Mouse (Mus musculus): ENCODE results near the gene Dnlz.
"Not testable (repeated sequence)": the region's sequence is repeated elsewhere in the genome, so short reads cannot be mapped to it uniquely, and the experiment has no call there.

The Dnlz gene

DNA sequence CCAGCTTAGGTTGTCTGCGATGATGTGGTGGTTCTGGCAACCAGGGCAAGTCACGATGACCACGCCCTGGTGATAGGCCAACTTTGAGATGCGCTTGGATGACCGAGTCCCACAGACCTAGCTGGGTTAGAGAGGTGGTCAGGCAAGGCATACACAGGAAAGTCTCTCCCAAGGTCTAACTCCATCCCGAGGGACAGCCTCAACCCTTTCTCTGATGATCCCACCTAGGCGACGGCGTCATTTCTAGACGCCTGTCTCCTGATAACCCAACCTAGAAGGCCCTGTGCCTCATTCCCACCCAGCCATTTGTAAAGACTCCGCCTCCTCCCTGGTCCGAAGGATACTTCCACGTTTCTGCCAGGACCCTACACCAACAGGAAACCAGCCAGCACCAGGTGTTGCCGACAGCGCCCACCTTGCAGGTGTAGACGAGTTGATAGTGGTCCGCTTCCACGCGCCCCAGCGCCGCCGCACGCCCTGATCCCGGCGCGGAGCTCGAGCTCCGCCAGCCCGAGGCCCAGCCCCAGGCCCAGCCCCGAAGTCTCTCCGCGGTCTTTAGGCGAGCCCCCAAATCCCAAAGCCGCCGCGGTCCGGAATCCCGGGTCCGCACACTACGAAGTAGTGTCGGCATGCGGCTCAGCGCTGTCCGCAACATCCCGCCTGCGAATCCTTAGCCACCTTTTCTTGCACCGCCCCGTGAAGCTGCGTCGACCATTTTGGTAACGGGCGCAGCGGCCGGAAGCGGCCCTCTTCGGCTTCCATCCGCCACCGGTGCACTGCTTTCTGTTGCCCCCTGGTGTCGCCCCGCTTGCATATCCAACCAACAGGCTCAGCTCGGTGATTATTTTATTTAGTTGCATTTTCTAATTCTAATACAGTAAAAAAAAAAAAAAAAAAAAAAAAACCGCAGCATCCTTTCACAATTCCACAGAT, at the start of gene Dnlz:
TSS of gene Dnlz (minus strand) at position 753 of the 933 bp plus-strand sequence.
- DNase-seq (ENCODE audit: inconsistent ontology term) = peak; percentile 93

DNA sequence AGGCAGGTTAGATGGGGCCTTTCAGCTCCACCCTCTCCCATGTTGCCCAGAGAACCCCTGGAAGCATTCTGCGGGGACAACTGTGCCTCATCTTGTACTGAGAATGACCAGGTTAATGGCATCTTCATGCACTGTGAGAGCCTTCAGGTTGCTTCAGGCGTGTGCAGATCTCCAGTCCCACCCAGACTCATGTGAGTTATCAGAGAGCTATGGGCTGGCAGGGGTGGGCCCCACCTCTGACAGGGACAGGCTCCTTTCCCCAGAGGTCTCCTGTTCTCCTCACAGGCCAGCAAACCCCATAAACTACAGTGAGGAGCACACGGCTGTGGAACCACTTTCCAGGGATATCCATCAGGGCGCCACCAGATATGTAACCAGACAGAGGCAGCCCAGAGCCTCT, 49.1 kb upstream of the Dnlz start:
- DNase-seq (ENCODE audit: inconsistent ontology term) = no peak

DNA sequence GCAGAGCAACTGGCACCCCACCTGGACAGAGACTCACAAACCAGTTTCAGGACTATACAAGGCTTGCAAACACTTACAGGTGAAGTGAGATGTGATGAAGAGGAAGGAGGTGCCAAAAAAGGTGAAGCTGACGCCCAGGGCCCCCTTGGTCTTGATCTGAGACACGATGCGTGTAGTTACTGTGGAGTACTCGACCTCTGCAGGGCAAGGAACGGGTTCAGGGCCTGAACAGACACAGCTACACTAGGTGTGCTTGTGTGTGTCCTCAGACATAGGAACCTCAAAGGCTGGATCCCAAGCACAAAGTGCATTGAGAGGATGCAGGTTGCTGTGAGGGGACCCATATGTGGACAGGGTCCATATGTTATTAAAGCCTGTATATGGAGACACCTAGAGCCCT, 48.4 kb upstream of the Dnlz start:
- DNase-seq (ENCODE audit: inconsistent ontology term) = no peak

DNA sequence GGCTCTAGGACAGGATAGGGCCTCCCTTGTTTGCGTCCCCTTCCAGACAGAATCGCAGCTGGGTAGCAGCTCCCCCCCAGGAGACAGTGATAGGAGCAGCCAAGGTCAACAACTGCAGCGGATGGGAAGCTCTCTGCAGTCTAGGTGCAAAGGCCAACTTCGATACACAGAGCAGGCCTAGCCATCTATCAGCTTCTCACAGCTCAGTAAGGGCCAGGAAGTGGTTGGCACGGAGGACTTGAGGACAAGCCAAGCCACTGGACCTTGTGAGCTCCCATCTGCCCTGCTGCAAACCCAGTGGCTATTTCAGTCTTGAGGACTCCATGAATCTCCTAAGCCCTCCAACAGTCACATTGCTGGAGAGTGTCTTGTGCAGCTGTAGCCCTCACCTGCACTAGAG, 47.7 kb upstream of the Dnlz start:
- DNase-seq (ENCODE audit: inconsistent ontology term) = no peak

DNA sequence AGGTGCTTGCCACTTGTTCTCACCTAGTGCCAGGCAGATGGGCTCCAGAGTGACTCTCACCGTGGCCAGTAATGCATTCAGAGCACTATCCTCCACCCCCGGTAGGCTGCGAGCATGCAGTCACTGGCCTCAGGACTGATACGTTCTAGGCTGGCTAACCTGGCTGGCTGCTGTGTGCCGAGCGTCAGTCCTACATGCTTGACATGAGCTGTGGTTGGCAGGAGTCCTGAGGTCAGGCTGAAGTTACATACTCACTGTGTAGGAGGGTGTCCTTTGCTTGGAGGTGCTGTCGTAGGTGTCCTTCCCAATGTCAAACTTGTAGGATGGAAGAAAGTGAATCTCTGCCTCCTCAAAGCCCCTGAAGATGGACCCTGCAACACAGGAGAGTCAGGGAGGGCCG, 47.1 kb upstream of the Dnlz start:
- no peak for DNase-seq (ENCODE audit: inconsistent ontology term)

DNA sequence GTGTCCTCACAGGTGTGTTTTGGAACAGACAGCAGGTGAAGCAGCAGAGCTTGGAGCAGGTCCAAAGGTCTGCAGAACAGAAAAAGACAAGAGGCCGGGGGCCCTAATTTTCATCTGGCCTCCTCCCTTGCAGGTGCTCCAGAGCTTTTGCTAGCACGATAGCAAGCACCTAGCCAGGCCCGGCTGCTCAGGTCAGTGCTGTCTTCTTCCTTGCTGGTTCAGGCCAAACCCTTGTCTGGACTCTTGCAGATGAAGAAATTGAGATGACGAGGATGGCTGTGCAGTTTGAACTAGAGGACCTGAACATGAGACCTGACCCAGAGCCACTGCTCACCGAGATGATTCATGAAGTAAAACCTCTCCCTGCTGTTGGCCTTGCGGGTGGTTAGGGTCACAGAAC, 39.7 kb upstream of the Dnlz start:
- DNase-seq (ENCODE audit: inconsistent ontology term) = no peak

DNA sequence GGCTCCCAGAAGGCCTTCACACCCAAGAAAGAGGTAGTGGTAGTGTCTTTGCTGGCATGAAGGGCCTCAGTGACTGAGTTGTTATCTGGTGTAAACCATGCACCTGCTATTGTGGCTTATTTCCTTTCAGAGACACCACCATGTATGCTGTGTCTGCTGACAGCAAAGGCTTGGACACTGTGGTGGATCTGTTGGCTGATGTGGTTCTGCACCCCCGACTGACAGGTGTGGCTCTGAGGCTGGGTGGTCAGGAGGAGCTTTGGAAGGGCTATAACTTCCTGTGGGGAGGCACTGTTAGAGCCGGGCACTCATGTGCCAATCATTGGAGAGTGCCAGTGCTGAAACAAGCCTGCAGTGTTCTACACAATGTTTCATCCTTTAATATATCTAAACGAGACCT, 39.0 kb upstream of the Dnlz start:
- no peak for DNase-seq (ENCODE audit: inconsistent ontology term)

DNA sequence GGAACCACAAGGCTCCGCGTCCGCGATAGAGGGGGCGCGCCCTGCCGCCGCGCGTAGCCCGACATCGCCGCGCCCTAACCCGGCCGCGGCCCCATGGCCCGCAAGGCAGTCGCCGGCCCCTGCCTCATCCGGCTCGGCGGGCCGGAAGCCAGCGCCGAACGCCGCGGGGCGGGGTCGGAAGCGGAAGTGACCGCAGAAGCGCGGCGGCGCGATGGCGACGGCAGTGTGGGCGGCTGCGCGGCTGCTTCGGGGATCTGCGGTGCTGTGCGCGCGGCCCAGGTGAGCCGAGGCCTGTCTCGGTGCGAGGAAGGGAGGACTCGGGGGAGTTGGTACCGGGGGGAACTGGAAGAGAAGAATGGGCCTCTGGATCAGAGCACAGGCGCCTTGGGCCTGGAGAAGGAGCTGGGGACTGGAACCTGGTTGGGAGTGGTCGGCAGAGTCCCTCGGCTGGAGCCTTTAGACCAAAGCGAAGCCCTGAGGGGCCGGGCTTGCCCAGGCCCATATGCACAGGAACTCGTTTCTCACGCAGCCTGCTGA, 37.3 kb upstream of the Dnlz start, which contains the start of the genes Entr1 and Pmpca:
TSS of gene Entr1 (minus strand) at position 163 of the 537 bp plus-strand sequence.
TSS of gene Pmpca (plus strand) at position 186 of the 537 bp plus-strand sequence.
- DNase-seq (ENCODE audit: inconsistent ontology term) = peak; percentile 91

DNA sequence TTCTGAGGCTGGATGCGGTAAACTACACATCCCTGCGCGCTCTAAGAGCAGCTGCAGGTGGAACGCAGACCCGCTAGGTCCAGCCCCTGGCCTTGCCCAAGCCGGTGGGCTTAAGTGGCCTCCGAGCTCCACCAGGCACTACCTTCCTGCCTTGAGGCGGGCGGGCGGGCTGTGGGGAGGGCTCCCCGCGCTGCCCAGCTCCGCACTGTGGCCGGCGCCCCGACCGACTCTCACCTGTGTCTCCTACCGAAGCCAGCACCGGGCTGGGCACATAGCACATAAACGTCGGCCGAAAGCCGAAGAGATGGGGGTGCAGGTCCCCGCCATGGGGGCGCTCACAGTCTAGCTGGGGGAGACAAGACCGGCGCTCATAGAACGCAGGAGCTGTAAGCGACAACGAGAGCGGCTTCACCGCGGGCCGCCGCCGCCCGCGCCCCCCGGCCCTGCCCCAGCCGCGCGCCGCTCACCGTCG, 36.8 kb upstream of the Dnlz start:
- no peak for DNase-seq (ENCODE audit: inconsistent ontology term)

DNA sequence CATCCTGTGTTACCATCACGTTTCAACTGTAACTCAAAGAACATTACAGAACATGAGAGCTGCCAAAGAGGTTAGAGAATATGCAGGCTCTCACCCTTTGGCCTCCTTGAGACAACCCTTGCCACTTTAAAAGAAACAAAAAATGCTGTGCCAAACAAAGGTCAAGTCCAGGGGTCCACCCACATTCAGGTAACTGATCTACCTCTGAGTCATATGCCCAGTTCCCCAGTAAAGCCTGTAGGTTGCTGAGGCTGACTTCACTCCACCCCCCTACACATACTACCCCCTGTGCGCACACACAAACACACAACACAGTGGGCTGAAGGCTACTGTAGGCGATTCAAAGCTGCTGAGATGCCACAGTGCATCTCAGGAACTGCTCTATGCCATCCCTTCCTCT, 35.8 kb upstream of the Dnlz start:
- DNase-seq (ENCODE audit: inconsistent ontology term) = no peak

DNA sequence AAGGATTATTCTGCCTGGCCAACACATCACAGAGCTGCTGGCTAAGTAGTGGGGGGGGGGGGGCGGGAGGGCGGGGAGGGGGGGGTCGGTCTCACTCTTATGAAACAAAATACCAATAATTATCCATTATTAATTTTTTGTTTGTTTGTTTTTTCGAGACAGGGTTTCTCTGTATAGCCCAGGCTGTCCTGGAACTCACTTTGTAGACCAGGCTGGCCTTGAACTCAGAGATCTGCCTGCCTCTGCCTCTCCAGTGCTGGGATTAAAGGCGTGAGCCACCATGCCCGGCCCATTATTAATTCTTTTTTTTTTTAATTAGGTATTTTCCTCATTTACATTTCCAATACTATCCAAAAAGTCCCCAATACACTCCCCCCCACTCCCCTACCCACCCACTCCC, 29.0 kb upstream of the Dnlz start:
- not testable (repeated sequence) for DNase-seq (ENCODE audit: inconsistent ontology term)

DNA sequence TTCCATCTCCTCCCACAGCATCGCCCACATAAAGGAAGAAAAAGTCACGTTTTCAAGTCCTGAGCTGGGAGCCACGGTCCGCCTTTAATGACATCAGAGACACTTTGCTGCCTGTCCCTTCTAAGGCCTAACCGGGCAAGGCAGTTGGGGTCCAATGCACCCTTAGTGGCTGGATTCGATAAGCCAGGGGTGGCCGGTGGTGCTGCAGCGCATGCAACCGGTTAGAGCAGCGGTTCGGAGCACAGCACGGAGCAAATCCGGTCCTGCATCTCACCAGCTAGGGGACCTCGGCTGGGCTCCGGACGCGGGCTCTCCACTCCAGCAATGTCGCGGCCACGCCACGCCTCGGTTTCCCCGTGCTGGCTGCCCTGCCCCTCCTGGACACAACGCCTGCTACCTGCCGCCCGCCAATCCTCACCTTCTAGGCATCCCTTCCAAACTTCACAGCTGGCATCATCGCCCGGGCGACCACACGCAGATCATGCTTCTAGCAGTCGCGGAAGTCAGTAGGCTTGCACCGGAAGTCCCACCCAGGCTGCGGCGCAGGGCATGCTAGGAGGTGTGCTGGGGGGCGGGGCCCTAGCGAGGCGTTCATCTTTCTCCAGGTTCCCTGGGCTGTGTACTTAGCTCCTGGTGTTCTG, 28.3 kb upstream of the Dnlz start, which contains the start of gene Snapc4:
TSS of gene Snapc4 (minus strand) at position 523 of the 641 bp plus-strand sequence.
- DNase-seq (ENCODE audit: inconsistent ontology term) = peak; percentile 85

DNA sequence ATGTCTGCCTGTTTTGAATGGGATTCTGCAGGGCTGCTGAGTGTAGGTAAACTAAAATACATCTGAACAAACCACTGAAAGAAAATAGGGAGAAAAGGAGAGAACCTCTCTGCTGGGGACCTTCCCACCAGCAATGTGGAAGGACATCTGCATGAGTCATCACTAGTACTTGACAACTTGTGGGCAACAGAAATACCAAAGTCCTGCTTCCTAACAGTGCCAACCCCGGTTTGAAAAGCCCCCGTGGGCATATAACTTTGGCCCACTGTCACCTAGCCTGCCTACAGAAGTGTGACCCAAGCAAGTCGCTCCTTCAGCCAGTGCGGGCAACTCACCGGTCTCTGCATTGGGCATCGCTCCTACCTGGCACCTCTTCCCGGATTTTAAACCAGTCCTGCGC, 20.5 kb upstream of the Dnlz start:
- no peak for DNase-seq (ENCODE audit: inconsistent ontology term)

DNA sequence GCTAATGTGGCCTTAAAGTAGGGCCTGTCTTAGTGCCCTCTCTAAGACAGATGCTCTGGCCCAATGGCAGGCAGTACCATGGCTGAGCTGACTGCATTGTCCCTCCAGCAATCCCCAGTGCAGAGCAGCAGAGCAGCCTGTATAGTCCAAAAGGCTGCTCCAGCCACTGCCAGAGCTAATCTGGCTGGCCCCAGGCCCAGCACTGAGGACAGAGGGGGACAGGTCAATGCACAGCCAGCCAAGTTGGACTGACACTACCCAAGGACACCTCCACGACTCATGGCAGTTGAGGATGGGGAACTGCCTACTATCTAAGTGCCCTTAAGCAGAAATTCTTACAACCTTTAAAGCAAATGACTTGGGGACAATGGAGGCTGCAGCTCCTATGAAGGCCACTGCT, 16.7 kb upstream of the Dnlz start:
- DNase-seq (ENCODE audit: inconsistent ontology term) = no peak

DNA sequence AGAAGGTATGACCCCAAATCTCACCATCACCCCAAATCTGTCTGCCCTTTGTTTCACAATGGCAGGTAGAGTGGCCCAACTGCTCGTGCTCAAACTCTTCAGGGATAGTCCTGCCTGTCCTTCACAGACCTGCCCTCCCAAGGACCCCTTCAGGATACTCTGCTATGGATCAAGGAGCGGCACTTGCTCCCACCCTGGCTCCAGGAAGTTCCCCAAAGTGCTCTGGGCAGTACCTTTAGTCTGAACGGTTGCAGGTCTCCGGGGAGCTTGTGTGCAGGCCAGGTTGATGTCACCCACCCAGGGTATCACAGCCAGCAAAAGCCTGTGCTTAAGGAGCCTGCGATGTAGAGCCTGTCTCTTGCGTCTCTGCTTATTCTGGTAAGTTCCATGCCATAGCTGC, 16.0 kb upstream of the Dnlz start:
- DNase-seq (ENCODE audit: inconsistent ontology term) = no peak

DNA sequence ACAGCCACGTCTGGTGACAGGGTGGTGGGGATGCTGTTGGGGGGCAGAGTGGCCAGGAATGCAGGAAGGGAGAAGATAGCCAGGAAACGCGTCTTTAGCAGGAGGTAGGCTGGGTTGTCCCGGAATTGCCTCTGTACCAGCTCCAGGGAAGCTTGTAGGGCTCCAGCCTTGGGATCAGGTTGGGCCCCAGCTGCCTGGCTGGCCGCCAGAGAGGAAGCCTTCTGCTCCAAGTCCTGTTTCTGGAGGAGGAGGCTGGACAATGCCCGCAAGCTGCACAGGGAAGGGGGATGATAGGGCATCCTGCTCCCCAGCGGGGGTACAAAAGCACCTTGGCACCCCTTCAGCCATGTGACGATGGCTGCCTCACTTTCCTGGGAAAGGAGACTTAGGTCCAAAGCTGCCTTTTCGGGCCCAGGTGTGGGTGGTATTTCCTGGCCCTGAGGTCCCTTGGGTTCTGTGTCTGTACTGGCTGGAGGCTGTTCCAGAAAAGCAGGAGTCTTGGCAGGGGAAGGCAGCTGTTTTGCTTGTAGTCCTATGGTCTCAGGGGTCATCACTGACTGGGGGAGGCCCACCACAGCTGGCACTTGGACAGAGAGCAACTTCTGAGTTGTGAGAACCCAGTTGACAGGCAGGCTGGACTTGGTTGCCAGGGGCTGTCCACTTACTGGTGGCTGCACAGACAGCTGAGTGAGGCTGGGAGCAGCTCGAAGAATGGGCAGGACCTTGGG, 13.0 kb upstream of the Dnlz start:
- DNase-seq (ENCODE audit: inconsistent ontology term) = no peak

DNA sequence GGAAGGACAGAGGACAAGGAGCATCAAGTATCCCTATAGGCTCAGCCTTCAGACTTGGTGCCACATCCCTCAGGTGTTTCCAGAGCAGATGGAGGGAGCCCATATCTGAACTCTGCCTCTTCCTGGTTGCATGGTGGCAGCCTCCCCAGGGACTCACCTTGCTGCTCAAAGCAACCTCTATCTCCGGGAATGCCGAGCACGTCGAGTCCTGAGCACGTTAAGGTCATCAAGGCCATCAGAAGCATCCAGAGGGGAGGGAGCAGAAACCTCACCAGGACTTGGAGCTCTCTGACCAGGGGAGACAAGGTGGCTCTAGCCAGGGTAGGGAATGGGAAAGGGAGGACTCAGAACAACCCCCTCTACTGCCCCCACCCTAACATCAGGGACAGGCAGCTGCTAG, 11.6 kb upstream of the Dnlz start:
- DNase-seq (ENCODE audit: inconsistent ontology term) = no peak

DNA sequence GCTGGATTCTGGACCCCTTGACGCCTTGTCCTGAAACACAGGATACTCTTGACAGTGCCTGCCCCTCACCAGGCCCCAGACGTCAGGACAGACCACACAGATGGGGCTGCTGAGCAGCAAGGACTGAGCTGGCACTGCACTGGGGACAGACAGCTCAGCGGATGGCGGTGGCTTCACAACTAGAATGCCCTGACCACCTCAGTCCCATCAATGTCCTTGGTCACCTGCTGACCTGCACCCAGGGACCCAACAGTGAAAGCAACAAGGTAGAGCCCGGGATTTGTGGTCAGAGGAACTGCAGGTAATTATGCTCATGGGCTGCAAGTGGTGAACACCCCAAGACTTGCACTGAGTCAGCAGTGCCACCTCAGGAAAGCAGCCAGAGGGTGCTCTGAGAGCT, 11.1 kb upstream of the Dnlz start:
- no peak for DNase-seq (ENCODE audit: inconsistent ontology term)

DNA sequence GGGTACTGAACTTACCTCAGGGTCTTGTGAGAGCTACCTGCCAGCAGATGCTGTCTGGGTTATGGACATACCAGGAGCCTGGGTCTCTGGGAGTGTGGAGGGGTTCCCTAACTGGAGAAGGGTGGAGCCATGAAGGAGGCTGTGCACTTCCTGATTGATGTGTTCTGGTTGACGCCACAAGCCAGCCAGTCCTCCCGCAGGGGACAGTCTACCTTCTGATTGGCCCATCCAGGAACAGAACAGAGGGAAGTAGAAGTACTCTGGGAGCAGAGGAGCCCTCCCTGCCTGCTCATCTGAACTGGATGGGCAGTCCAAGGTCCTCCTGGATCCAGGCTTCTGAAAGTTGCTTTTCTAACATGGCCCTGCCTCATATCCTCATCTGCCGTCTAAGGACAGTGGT, 8.9 kb upstream of the Dnlz start, which contains the start of gene Card9:
TSS of gene Card9 (minus strand) at position 147 of the 400 bp plus-strand sequence.
- DNase-seq (ENCODE audit: inconsistent ontology term) = no peak

DNA sequence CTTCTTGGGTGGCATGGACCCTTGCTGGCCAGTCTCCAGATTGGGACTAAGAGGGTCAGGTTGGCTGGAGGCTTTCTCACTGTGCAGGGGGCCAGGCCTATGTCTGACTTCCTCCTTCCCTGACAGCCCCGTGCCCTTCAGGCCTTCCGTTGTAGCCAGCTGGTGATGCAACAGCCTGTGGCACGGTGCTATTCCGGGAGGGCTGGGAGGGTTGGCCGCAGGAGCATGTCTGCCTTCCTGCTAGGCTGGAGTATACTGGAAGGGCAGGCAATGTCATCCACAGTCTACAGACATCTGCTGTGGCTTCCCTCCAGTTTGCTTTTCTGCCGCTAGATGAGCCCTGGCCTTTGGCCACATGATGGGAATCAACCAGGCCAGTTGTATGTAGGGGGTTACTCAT, 8.1 kb upstream of the Dnlz start:
- no peak for DNase-seq (ENCODE audit: inconsistent ontology term)

DNA sequence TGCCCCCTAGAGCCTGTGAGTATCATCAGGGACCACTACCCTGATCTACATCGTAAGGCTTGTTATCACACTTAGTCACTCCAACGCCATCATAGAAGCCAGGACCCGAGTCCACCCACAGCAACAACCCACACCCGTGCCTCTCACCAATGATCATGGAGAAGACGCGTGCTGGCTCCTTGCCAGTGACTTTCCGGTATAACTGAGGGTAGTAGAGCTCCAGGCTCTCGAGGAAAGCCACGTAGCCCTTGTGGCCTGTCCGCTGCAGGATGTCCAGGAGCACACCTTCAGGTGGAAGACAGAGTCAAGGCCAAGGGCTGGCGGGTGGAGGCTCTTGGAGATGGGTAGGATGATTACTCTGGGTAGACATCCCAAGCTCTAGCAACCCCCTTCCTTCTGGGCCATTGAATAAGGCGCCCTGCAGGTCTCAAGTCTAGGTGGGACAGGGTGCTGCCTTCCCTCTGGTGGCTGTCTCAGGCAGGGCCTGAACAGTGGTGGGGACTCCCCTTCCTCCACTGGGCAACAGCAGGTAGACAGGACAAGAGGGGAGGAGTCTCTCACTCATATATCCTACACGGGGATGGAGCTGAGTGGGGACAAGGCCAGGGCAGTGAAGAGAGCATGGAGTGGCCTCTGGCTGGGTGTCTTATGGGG, 6.9 kb upstream of the Dnlz start:
- no peak for DNase-seq (ENCODE audit: inconsistent ontology term)

All from Muller cell, postnatal 12 days (primary cell).